Mouse (Mus musculus) ES-E14 (cell line): ENCODE measurements around the gene Tmem205.

ENCODE experiments used
- CHD2 ChIP-seq: IDR thresholded peaks from 2 replicates; pipeline ENCODE4 v1.6.1; 2014; ENCODE audit warnings: mild to moderate bottlenecking, low read depth, low read length, inconsistent platforms
- ZC3H11A ChIP-seq: IDR thresholded peaks from 2 replicates; pipeline ENCODE4 v1.6.1; 2012; ENCODE audit warnings: low read depth, mild to moderate bottlenecking, inconsistent platforms, low read length, borderline replicate concordance

DNA sequence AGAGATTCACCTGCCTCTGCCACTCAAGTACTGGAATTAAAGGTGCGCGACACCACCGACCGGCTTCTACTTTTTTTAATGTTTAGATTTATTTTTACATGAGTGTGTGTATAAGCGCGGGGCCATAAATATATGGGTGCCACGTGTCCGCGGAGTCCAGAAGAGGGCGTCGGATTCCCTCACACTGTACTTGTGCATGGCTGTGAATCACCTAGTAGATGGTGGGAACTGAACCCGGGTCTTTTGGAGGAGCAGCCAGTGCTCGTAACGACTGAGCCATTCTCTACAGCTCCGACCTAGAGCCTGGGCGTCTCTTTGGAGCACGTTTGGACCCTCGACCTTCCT lies 27.8 kb upstream of the Tmem205 start:
- TF ChIP-seq ZC3H11A (no peak), CHD2 (no peak)
